Mouse (Mus musculus) bone marrow, adult 2 months (tissue): ENCODE results near the gene Snx3. TPM values are rescaled to one million over a fixed set of nuclear protein-coding genes. Genes with fewer than 3 reads are reported as not detected.

Source experiments
- H3K27ac ChIP-seq: fragments of 200-500 bp; 2 replicates; pipeline ENCODE4 v1.5.1; 2012; ENCODE audit warnings: low read depth, mild to moderate bottlenecking, control low read depth, inconsistent platforms, low read length; ENCODE audit not compliant: control insufficient read depth, poor library complexity, insufficient read depth
- H3K4me1 ChIP-seq: fragments of 200-500 bp; 2 replicates; pipeline ENCODE4 v1.6.1; 2011; ENCODE audit warnings: low read length; ENCODE audit not compliant: control insufficient read depth, insufficient read depth
- H3K4me3 ChIP-seq: fragments of 200-500 bp; replicated peaks from 2 replicates; pipeline ENCODE3; 2011; ENCODE audit warnings: mild to moderate bottlenecking, low read depth, low read length, control low read depth; ENCODE audit not compliant: control insufficient read depth
- CTCF ChIP-seq: fragments of 200-500 bp; IDR thresholded peaks from 2 replicates; pipeline ENCODE4 v1.5.1; 2011; ENCODE audit warnings: low read length, control low read depth; ENCODE audit not compliant: control insufficient read depth, insufficient read depth
- POLR2A ChIP-seq: fragments of 200-500 bp; IDR thresholded peaks from 2 replicates; pipeline ENCODE4 v1.6.1; 2011; ENCODE audit warnings: low read depth, mild to moderate bottlenecking, control low read depth, low read length, borderline replicate concordance; ENCODE audit not compliant: control insufficient read depth
- WGBS: fragments of 180-500 bp; shearing (Covaris S2); methylation state at CpG from one replicate; pipeline ENCODE4 v1.1.7; 2018; 5-methylcytosine and 5-hydroxymethylcytosine counted together
- polyA plus RNA-seq: library from polyadenylated mRNA; stranded (reverse); fragments of >200 nt; gene quantifications from 2 replicates; pipeline ENCODE4 v1.2.4, GENCODE M21; 2011; ENCODE audit warnings: low replicate concordance; ENCODE audit not compliant: missing spikeins, insufficient read depth, insufficient read length

Snx3 gene
- polyA plus RNA-seq, 1 experiment, result 54.6 TPM

DNA sequence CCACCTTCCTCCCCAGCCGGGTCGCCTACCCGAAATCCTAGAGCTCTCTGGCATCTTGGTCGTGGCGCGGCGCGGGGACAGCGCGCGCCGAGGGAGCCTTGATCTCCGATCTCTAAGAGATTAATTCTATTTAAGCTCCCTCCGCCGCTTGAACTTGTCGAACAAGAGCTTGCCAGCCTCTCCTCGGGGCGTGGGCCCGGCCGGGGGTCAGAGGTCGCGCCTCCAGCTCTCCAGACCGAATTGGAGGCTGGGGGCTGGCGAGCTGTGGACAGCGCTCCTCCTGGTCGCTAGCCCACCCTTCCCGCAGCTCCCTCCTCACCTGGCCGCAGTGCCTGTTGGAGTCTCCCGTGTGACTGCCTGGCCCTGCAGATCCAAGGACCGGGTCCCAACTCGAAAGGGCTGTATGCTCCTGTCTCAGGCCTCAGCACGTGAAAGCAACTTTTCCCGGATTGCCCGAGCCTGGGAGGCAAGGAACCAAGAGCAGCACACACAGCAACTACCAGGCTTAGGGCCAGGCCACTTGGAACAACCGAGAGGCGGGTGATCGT, 82.7 kb downstream of the Snx3 start:
- Histone ChIP-seq H3K4me3 (no peak overlapping the region), H3K4me1 (no peaks in the 10 kb centered on the region; the same call in 1 of the 2 replicates)
- TF ChIP-seq CTCF (no peak), POLR2A (no peak)

More for the DNA sequence above, 82.7 kb downstream of the Snx3 start:
- WGBS, result 6% methylated on average over 37 of the region's 37 CpGs
- no peak overlapping the region for H3K27ac ChIP-seq

Other genes starting within 250 kb of the Snx3 start
- 34.9 and 51.5 TPM in 2 replicates for gene Foxo3, start 225.3 kb upstream of the Snx3 start, polyA plus RNA-seq
- 4.1 and 5.0 TPM in 2 replicates for gene Afg1l, start 23.5 kb upstream of the Snx3 start, polyA plus RNA-seq
- gene Nr2e1, start 81.6 kb downstream of the Snx3 start, polyA plus RNA-seq, result not detected in 2 replicates
- gene Ostm1, start 81.8 kb downstream of the Snx3 start, polyA plus RNA-seq, result 11.5 and 16.3 TPM in 2 replicates